Mouse (Mus musculus) heart, postnatal 0 days (tissue): ENCODE measurements around the gene Cep57l1.

Experiments used
- CTCF ChIP-seq: IDR thresholded peaks from 2 replicates; pipeline ENCODE4 v1.5.1; 2016; ENCODE audit warnings: antibody characterized with exemption, control low read depth, low read depth
- EP300 ChIP-seq: IDR thresholded peaks from 2 replicates; pipeline ENCODE4 v1.6.1; 2016; ENCODE audit warnings: antibody characterized with exemption, low read depth

DNA sequence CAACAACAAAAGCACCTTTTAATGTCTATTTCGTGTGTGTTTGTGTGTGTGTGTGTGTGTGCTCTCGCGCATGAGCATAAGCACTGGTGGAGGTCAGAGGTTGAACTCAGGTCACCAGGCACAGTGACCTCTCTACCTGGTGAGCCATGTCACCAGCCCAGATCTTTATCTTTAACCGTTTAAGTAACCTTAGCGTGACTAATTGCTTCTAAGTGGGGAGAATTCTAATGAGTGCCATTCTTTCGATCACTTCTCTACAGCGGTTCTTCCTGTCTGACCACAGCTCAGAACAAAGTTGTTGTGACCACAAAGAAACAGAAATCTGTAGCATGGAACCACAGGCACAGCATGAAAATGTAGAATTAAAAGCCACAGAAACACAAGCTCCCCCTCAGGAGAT, 98.2 kb downstream of the Cep57l1 start:
- TF ChIP-seq CTCF (no peak), EP300 (no peak)
